Mouse (Mus musculus) left cerebral cortex, adult 11 months (tissue): ENCODE results near the gene Ftsj3.
"Not testable (repeated sequence)": the region's sequence is repeated elsewhere in the genome, so short reads cannot be mapped to it uniquely, and the experiment has no call there.

Source experiments
- DNase-seq: peaks from one replicate; pipeline ENCODE4 v3.0.0; 2022; ENCODE audit warnings: low spot score

Ftsj3 gene

DNA sequence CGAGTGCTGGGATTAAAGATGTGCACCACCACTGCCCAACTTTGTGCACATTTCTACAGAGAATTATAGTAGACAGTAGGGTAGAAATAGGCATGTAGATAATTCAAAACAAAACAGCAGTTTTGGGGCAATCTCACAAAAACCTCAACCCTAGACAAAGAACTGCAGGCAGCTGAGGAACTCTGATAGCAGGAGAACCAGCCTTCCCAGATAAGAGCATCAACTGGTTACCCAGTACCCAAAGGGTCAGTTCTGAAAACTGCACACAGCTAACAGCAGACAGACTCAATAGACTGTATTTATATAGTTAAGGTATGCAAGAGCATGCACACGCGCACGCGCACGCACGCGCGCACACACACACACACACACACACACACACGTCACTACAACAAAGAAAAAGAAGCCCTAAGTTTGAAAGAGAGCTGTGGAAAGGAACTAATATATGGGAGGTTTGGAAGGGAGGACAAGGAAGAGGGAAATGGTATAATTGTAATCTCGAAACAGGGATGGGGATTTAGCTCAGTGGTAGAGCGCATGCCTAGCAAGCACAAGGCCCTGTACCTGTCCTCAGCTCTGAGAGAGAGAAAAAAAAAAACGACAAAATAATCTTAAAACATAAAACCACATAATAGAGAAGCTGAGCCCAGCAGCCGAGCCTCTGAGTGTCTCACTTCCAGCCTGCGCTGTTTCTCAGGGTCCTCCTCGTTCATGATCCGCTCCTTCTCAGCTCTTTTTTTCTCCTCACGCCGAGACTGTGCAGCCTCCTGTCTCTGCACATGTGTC lies 54.3 kb downstream of the Ftsj3 start:
- no peak for DNase-seq

DNA sequence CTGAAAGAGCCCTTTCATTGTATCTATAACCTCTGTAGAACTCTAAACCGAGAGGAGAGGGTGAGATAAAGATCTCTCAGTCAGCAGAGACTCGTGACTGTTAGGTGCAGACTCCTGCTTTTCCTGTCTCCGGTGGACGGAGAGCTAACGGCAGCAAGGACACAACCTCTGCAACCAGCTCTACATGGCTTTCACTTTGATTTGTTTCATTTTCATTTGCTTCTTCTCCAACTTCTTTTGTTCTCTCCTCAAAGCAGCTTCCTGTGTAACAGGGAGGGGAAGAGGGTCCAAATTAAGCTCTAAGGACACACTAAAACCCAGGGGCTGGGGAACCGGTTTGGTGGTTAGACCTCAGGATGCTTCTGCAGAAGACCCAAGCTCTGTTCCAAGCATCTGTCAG lies 55.1 kb downstream of the Ftsj3 start:
- no peak for DNase-seq

GRCm38 (mm10) chr11:106199997-106200396 lies 55.9 kb downstream of the Ftsj3 start:
- not testable (repeated sequence) for DNase-seq
